Mouse (Mus musculus) heart, postnatal 0 days (tissue): ENCODE results near the gene 5730596B20Rik.

Experiments
- CTCF ChIP-seq: IDR thresholded peaks from 2 replicates; pipeline ENCODE4 v1.5.1; 2016; ENCODE audit warnings: antibody characterized with exemption, control low read depth, low read depth
- EP300 ChIP-seq: IDR thresholded peaks from 2 replicates; pipeline ENCODE4 v1.6.1; 2016; ENCODE audit warnings: antibody characterized with exemption, low read depth

GRCm38 (mm10) chr6:52229558-52230416, 52.5 kb downstream of the 5730596B20Rik start:
- TF ChIP-seq EP300 (no peak), CTCF (no peak)
